Mouse (Mus musculus): ENCODE measurements around the gene Nsun2. TPM values are rescaled to one million over a fixed set of nuclear protein-coding genes. Genes with fewer than 3 reads are reported as not detected.
"Not testable (repeated sequence)": the region's sequence is repeated elsewhere in the genome, so short reads cannot be mapped to it uniquely, and the experiment has no call there.

Gene Nsun2
- total RNA-seq, 1 experiment from 2014 or later: 209 TPM

DNA sequence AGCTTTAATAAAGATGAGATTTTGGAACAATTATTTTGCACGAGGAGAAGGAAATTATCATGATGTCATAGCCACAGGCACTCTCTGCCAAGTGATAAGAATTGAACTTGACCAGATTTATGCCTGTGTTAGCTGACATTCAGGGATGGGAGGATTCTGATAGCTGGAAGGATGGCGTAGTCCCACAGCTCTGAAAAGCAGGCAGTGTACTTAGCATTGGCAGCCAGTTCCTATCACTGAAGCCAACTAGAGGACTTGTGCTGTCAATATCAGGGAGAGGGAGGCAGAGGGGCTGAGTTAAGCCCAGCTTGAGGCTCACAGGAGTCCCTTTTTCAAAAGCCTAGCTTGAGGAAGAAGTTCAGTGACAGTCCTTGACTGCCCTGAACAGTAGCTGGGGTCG is 91.0 kb downstream of the Nsun2 start:
- ATAC-seq (replicated peaks; ENCODE audit: low read depth, poor library complexity, severe bottlenecking): no peak

DNA sequence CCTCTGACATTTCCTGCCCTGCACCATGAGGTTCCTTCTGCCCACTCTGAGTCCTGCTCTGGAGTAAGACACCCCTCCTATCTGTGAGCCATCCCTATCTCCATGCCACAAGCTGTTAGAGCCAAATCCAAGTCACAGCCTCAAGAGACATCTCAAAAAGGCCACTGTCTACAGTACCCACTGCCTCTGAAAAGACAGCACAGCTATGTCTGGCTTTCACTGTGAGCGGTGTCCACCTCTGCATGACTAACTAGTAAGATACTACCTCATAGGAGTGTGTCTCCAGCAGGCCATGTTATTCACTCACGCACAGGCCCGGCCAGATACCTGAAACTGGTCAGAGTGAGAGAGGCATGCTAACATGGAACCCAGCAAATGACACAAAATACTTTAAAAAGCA is 94.4 kb downstream of the Nsun2 start:
- ATAC-seq (replicated peaks; ENCODE audit: low read depth, poor library complexity, severe bottlenecking): no peak

DNA sequence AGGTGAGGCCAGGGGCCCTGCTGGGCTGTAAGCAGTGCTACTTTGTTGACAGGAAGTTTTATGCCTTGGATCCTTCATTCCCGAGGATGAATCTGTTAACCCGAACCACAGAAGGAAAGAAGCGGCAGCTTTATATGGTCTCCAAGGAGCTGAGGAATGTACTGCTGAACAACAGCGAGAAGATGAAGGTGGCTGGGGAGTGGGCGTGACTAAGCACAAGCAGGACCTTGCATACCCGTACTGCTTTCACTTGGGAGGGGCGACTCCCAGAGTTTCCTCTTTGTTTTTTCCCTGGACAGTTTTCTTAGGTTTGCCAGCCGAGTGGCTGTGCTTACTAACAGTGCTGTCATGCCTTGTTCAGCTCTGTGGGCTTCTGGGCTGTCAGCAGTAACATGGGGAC is 97.0 kb downstream of the Nsun2 start:
- no peak for ATAC-seq (replicated peaks; ENCODE audit: low read depth, poor library complexity, severe bottlenecking)

DNA sequence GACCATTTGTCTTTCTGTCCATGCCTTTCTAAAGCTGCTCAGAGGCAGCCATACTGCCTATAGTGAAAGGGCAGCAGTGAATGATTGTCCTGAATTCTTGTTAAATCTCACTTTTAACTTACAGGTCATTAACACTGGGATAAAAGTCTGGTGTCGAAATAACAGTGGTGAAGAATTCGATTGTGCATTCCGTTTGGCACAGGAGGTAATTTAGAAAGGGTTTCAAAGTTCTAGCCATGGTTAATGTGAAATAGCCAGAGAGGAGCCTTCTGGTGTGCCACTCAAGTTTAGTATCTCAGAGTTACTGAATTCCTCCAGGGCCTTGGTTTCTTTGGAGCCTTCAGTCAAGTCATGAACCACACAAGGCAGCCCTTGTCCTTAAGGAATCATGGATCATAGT is 97.6 kb downstream of the Nsun2 start:
- no peak for ATAC-seq (replicated peaks; ENCODE audit: low read depth, poor library complexity, severe bottlenecking)

DNA sequence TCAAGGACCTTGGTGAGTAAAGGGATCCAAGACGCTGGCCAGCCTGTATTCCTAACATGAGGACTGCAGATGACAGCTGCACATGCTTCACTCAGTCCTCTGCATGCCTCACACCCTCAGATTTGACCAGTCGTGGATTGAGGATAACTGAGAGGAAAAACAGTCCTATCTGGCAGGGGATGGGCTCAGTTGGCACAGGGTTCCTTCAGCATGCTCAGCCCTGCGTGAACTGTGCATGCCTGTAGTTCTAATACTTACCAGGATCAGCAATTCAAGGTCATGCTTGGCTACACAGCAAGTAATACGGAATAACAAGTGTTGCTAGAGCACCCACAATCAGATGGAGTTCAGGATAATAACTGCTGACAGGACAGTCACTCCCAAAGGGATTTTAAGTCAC is 98.1 kb downstream of the Nsun2 start:
- ATAC-seq (replicated peaks; ENCODE audit: low read depth, poor library complexity, severe bottlenecking): no peak

GRCm38 (mm10) chr13:69633551-69633950 is 100.0 kb downstream of the Nsun2 start:
- ATAC-seq (replicated peaks; ENCODE audit: low read depth, poor library complexity, severe bottlenecking): no peak

GRCm38 (mm10) chr13:69633988-69634387 is 100.4 kb downstream of the Nsun2 start:
- no peak for ATAC-seq (replicated peaks; ENCODE audit: low read depth, poor library complexity, severe bottlenecking)

GRCm38 (mm10) chr13:69635836-69636235 is 102.3 kb downstream of the Nsun2 start:
- ATAC-seq (replicated peaks; ENCODE audit: low read depth, poor library complexity, severe bottlenecking): not testable (repeated sequence)

DNA sequence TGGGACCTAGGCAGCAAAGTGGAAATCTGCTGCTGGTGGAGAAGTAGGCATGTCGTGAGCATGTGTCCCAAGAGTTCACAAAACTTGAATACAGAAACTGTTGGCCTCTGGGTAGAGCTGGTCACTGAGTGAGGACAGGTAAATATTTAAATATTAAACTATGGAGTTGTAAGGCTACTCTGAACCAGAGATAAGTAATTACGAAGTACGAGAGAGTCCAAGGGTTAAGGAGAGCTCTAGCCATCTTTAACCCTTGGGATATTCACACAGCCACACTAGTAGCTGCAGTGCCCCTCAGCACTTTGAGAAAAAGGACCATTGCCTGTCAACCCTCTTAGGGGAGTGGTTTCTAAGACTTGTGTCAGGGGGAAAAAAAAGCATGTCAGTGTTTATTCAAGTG is 102.8 kb downstream of the Nsun2 start:
- ATAC-seq (replicated peaks; ENCODE audit: low read depth, poor library complexity, severe bottlenecking): no peak

DNA sequence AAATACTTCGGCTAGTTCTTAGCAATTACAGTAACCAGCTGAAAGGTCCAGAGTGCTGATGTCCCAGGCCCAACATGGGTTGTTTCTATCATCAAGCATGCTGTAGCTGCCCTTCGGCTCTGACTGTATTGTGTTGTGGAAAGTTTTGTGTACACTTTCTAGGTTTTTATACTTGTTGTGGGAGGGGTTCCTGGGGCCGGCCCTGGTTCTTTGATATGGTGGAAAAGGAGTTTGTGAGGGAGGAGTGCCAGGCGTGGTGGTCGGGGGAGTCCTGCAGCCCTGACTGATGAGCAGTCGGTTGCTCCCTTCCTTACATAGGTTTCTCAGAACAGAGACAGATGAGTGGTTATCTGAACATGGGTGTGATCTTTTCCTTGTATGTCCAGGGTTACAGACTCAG is 103.3 kb downstream of the Nsun2 start:
- no peak for ATAC-seq (replicated peaks; ENCODE audit: low read depth, poor library complexity, severe bottlenecking)

GRCm38 (mm10) chr13:69637657-69638056 is 104.1 kb downstream of the Nsun2 start:
- ATAC-seq (replicated peaks; ENCODE audit: low read depth, poor library complexity, severe bottlenecking): no peak

- no peak for ATAC-seq (replicated peaks; ENCODE audit: low read depth, poor library complexity, severe bottlenecking)
These were observed 104.6 kb downstream of the Nsun2 start for GRCm38 (mm10) chr13:69638108-69638626.

- ATAC-seq (replicated peaks; ENCODE audit: low read depth, poor library complexity, severe bottlenecking): no peak
These were observed 105.7 kb downstream of the Nsun2 start for GRCm38 (mm10) chr13:69639251-69639650.

DNA sequence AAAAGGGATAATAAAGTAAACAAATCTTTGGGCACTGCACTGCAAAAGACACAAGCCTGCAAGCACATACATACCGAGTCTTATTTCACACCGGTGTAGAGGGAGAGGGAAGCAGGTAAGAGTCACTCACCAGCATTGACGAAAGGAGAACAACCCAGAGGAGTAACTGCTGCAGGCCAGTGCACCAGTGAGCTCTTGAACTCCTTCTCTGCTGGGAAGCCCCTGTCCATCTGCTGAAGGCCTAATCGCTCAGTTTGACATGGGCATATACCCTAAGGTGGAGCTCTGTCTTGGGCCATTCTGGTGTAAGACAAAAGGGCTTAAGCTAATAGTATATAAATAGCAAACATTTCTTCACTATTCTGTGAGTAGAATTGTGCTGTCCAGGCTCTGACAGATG is 106.6 kb downstream of the Nsun2 start:
- ATAC-seq (replicated peaks; ENCODE audit: low read depth, poor library complexity, severe bottlenecking): no peak

GRCm38 (mm10) chr13:69640541-69640940 is 107.0 kb downstream of the Nsun2 start:
- ATAC-seq (replicated peaks; ENCODE audit: low read depth, poor library complexity, severe bottlenecking): no peak

DNA sequence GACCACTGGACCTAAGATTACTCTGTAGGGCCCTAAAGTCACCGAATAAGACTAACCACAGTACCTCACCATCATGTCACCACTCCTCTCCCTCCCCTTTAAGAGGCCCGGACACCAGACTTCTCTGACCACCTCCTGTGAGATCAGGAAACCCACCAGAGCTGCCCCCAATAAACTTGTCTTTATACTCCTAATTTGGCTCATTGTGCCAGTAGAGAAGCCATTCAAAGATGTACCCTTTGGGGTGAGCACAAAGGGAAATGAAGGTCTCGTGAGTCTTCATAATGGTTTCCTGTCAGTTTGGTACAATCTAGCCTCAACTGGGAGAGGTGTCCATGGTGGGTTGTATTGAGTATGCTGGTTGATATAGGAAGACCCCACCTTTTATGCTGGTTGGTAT is 107.5 kb downstream of the Nsun2 start:
- no peak for ATAC-seq (replicated peaks; ENCODE audit: low read depth, poor library complexity, severe bottlenecking)

DNA sequence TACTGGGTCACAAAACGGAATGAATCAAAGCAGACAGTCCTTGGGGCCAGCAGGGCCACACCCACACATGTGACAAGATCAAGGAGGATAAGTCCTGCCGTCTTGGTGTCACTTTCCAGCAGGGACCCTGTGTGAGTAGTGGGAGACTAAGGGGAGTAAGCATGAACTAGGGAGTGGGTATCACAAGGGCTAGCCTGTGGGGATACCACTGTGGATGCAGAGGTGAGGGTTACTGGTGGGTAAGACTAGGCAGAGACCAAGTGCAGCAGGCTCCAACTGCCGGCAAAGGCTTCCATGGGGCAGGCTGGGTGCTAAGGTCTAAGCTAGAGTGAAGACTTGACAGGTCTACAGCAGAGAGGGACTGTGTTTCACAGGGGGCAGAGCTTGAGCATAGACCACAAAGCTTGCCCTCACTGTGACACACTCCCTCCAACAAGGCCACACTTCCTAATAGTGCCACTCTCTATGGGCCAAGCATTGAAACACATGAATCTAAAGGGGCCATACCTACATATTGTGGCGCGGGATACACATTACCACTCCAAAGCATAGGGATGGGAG is 109.2 kb downstream of the Nsun2 start:
- 0 out of 2 replicates have a peak, but pooled peaks have one; percentile 10 for ATAC-seq (replicated peaks; ENCODE audit: low read depth, poor library complexity, severe bottlenecking)

DNA sequence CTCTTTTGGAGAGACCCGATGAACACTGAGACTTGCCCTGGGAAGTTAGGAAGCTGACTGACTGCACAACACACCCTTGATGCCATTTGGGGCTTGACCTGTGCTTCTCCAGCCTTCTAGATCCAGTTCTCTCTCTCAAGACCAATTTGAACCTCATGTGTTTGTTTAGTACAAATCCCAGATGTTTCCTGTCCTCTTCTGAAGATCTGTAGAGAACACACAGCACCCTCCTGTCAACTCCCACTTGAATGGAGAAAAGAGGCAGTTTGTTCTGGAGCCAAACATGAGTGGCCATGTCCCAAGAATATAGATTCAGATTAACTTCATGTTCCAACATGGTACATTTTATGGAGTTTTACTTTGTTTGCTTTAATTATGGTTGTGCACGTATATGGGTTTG is 110.4 kb downstream of the Nsun2 start:
- no peak for ATAC-seq (replicated peaks; ENCODE audit: low read depth, poor library complexity, severe bottlenecking)

DNA sequence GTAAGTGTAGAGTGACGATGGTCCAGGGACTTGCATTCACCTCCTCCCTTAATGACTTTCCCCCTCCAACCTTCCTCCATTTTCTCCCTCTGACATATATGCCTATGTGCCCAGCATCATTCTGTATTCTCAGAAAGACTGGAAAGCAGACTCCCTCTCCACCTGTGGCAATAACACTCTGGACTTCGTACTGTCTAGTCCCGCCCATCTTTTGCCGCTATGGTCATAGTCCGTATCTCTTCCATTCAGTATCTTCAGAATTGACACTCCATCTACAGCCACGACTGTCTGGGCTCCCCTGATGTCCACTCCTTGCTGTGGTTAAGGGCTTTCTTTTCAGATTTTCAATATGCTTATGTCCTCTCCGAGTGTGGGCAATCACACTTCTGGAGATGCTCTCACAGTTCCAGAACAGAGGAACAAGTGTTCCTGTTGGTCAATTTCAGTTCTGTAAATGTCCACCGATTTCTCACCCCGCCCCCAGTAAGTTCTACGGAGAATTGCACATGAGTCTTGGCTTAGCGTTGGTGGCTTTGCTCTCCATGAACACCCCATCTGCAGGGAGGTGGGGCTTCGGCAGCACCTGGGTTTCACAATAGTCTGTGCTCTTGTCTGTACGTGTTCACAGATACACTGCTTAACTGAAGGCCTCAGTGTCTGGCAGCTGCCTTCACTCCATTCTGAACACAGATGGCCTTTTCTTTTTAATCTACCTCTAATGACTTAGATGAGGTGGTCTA is 111.1 kb downstream of the Nsun2 start:
- 0 out of 2 replicates have a peak, but pooled peaks have one; percentile 18 for ATAC-seq (replicated peaks; ENCODE audit: low read depth, poor library complexity, severe bottlenecking)

DNA sequence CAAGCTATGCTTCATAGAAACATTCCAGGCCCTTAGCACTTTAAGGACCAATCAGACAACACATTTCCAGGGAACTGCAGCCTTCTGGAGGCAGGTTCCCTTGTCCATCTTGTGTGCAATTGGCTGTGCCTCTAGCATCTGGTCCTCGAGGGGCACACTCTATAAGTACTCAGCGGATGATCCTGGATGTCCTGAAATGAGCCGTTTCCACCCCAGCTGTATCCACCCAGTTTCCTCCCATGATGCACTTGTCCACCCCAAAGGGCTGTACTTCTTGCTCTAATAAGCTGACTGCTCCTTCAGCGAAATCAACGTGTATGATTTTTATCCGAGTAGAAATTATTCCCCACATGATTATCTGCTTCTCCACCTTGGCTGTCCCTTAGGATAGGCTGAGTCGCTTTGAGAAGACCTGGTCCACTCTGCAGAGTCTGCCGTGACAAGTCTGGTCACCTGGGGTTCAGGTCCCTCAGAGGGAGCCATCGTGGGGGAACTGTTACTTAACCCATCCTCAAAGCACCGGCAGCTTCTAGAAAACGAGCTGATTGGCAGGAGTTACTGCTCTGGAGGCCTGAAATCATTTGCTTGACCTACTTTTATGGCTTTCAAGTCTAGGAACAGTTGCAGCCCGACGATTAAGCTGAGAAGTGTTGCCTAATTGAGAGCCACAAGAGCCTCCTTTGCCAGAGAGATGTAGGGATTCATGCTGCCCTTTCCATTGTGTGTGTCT is 112.3 kb downstream of the Nsun2 start:
- ATAC-seq (replicated peaks; ENCODE audit: low read depth, poor library complexity, severe bottlenecking): no peak

DNA sequence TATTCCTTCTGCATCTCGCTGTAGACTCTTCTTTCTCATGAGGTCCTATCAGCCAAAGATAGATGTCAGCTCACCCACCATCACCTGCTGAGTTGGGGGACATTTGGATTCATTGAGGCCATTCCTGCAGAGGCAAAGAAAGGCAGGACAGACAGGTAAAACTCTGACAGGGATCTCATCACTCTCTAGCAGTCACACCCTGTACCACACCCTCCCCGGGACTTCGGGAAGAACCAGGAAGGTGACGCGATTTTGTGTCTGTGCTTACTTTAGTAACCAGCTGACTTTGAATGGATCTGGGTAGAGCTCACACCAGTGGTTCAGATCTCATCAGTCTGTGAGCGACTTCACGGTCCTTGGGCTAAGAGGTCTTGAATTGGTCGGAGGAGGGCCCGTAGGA is 112.9 kb downstream of the Nsun2 start:
- ATAC-seq (replicated peaks; ENCODE audit: low read depth, poor library complexity, severe bottlenecking): no peak

All from common myeloid progenitor, adult 5-6 weeks (primary cell).